Mouse (Mus musculus): ENCODE results near the gene R3hdm4.

GRCm38 (mm10) chr10:79886611-79887010 lies 34.4 kb downstream of the R3hdm4 start:
- no peak for TF ChIP-seq CTCF (IDR thresholded peaks at IDR 0.05; ENCODE audit: low read depth)
- TF ChIP-seq EP300 (IDR thresholded peaks at IDR 0.05; ENCODE audit: low read depth), result no peak
